27 mouse cellular contexts compared by ENCODE assay signal in genomic region chr10:90953103-90953709, GRCm38 (mm10).
DNase-seq lines count a peak whose midpoint lies in the region; ATAC-seq lines count a peak whose summit lies in the region.
"Had no signal": no experiment of that assay in that cellular context is flagged by ENCODE, and none has a peak within 500 bp of the region (broad histone marks: within the 10 kb centered on the region; RNA-seq: fewer than 3 reads in every experiment).

No protein-coding gene starts in this region.

- H3K27ac ChIP-seq in hindbrain, embryonic 14.5 days, result no peak overlapping the region
- H3K27ac ChIP-seq in kidney, embryonic 14.5 days (ENCODE audit: low read depth, low read length), result no peak overlapping the region
- H3K27ac ChIP-seq: embryonic facial prominence, embryonic 13.5 days; forebrain, embryonic 12.5 days; hindbrain, embryonic 15.5 days; liver, embryonic 13.5 days; midbrain, embryonic 15.5 days; neural tube, embryonic 13.5 days had no signal

- H3K4me2 ChIP-seq in hindbrain, embryonic 14.5 days (replicated peaks), result no peak overlapping the region
- H3K4me2 ChIP-seq in kidney, embryonic 14.5 days (replicated peaks; ENCODE audit: low read depth, low read length), result no peak overlapping the region
- H3K4me2 ChIP-seq: embryonic facial prominence, embryonic 13.5 days; forebrain, embryonic 12.5 days; hindbrain, embryonic 15.5 days; liver, embryonic 13.5 days; lung, embryonic 14.5 days; midbrain, embryonic 15.5 days; neural tube, embryonic 13.5 days had no signal

- no peaks in the 10 kb centered on the region for H3K9me3 ChIP-seq in hindbrain, embryonic 14.5 days (ENCODE audit: control insufficient read depth, low read length)
- H3K9me3 ChIP-seq in kidney, embryonic 14.5 days (ENCODE audit: control insufficient read depth, low read length), result no peaks in the 10 kb centered on the region
- H3K9me3 ChIP-seq: embryonic facial prominence, embryonic 13.5 days; forebrain, embryonic 12.5 days; hindbrain, embryonic 15.5 days; liver, embryonic 13.5 days; megakaryocyte, embryonic 14.5 days; midbrain, embryonic 15.5 days; neural tube, embryonic 13.5 days had no signal

- no peaks in the 10 kb centered on the region for H3K27me3 ChIP-seq in hindbrain, embryonic 14.5 days (ENCODE audit: control insufficient read depth, insufficient read depth, low read length)
- no peaks in the 10 kb centered on the region for H3K27me3 ChIP-seq in kidney, embryonic 14.5 days (ENCODE audit: control insufficient read depth, insufficient read depth, low read length)
- H3K27me3 ChIP-seq: embryonic facial prominence, embryonic 13.5 days; forebrain, embryonic 12.5 days; hindbrain, embryonic 15.5 days; liver, embryonic 13.5 days; megakaryocyte, embryonic 14.5 days; midbrain, embryonic 15.5 days; neural tube, embryonic 13.5 days; Patski had no signal

- no peak overlapping the region for H3K4me3 ChIP-seq in hindbrain, embryonic 14.5 days (replicated peaks; ENCODE audit: low read length)
- no peak overlapping the region for H3K4me3 ChIP-seq in kidney, embryonic 14.5 days (ENCODE audit: low read length)
- H3K4me3 ChIP-seq: embryonic facial prominence, embryonic 13.5 days; erythroblast, embryonic 14.5 days; forebrain, embryonic 12.5 days; hindbrain, embryonic 15.5 days; liver, embryonic 13.5 days; megakaryocyte, embryonic 14.5 days; midbrain, embryonic 15.5 days; neural tube, embryonic 13.5 days had no signal

- DNase-seq in gastrocnemius, adult 18-20 months (ENCODE audit: low spot score), result peak; percentile 17
- DNase-seq in gastrocnemius, adult 8-10 months (ENCODE audit: low spot score in 2 of 2), result no peak
- peak; percentile 47 for DNase-seq in heart, adult 8-10 months (ENCODE audit: low spot score)
- no peak for DNase-seq in heart, postnatal 4 days
- peak; percentile 27 for DNase-seq in MN1 (ENCODE audit: low spot score)
- peak; percentile 12 for DNase-seq in heart, postnatal 25 days (ENCODE audit: low spot score)
- DNase-seq in hindbrain, embryonic 14.5 days (ENCODE audit: low spot score), result no peak
- DNase-seq: adrenal gland, adult 8-10 months; cerebellum, adult 11-12 months; cerebellum, postnatal 25 days; embryo, embryonic 11 days; kidney, adult 8-10 months; kidney, postnatal 25 days; liver, embryonic 13.5 days; lung, embryonic 14.5 days; retina, postnatal 1 day; right cerebral cortex, postnatal 25 days had no signal

- no peak overlapping the region for H3K9ac ChIP-seq in hindbrain, embryonic 14.5 days
- no peak overlapping the region for H3K9ac ChIP-seq in kidney, embryonic 14.5 days (ENCODE audit: low read depth, low read length)
- H3K9ac ChIP-seq: embryonic facial prominence, embryonic 13.5 days; forebrain, embryonic 12.5 days; hindbrain, embryonic 15.5 days; liver, embryonic 13.5 days; lung, embryonic 14.5 days; midbrain, embryonic 15.5 days; neural tube, embryonic 13.5 days had no signal

- ATAC-seq in hindbrain, embryonic 14.5 days (ENCODE audit: low FRiP score), result no peak
- ATAC-seq in kidney, embryonic 14.5 days (ENCODE audit: low FRiP score, low TSS enrichment), result no peak
- ATAC-seq: CD4-positive, CD25-positive, alpha-beta regulatory T cell, adult 4 months; midbrain, embryonic 15.5 days; Patski had no signal

- 92% methylated on average over 15 of the region's 15 CpGs for WGBS in hindbrain, embryonic 14.5 days
- WGBS in kidney, embryonic 14.5 days, result 91% methylated on average over 15 of the region's 15 CpGs

- H3K4me1 ChIP-seq in hindbrain, embryonic 14.5 days (replicated peaks; ENCODE audit: control insufficient read depth, insufficient read depth, low read length), result no peaks in the 10 kb centered on the region
- no peaks in the 10 kb centered on the region for H3K4me1 ChIP-seq in kidney, embryonic 14.5 days (ENCODE audit: control insufficient read depth, insufficient read depth, low read length)
- H3K4me1 ChIP-seq: embryonic facial prominence, embryonic 13.5 days; forebrain, embryonic 12.5 days; hindbrain, embryonic 15.5 days; liver, embryonic 13.5 days; megakaryocyte, embryonic 14.5 days; midbrain, embryonic 15.5 days; neural tube, embryonic 13.5 days had no signal

- intact Hi-C loops in heart, postnatal 25 days (cut with DNase I), result no loop called here

- H3K36me3 ChIP-seq in hindbrain, embryonic 14.5 days (replicated peaks; ENCODE audit: control insufficient read depth, insufficient read depth), result peaks cover 23% of the 10 kb centered on the region; the same call in 1 of the 2 replicates
- H3K36me3 ChIP-seq in kidney, embryonic 14.5 days (ENCODE audit: control insufficient read depth, insufficient read depth, low read length), result no peaks in the 10 kb centered on the region
- H3K36me3 ChIP-seq: embryonic facial prominence, embryonic 13.5 days; forebrain, embryonic 12.5 days; liver, embryonic 13.5 days; midbrain, embryonic 15.5 days had no signal

Comparison
In these comparisons a context has a peak if more than half of its experiments do, and no peak if none do; other contexts are left out.
1. DNase-seq: peak in gastrocnemius, adult 18-20 months (single experiment), heart, adult 8-10 months (single experiment), MN1 (single experiment) and heart, postnatal 25 days (single experiment); none in gastrocnemius, adult 8-10 months (0 of 2), heart, postnatal 4 days (single experiment) and hindbrain, embryonic 14.5 days (single experiment).